Mouse (Mus musculus): Measurements from ENCODE around the gene Dock1. TPM values are rescaled to one million over a fixed set of nuclear protein-coding genes. Genes with fewer than 3 reads are reported as not detected.

The Dock1 gene
- total RNA-seq, 1 experiment from 2014 or later, result 201 TPM

DNA sequence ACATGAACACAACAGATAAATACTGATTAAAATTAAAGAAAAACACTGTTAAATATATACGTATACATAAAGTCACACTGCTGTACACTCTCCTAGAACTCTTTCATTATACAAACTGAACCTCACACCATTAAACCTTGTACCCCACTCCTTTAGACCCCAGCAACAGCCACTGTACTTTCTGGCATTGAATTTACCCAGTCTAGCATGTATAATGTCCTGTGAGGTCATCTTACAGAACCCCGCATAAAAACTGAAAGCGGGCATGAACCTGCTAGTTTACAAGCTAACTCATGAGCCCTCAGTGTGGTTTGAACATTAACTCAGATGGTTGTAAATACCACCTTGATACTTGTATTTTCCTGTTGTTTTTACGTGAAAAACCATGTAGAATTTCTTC lies 489.2 kb downstream of the Dock1 start:
- no peak for DNase-seq

DNA sequence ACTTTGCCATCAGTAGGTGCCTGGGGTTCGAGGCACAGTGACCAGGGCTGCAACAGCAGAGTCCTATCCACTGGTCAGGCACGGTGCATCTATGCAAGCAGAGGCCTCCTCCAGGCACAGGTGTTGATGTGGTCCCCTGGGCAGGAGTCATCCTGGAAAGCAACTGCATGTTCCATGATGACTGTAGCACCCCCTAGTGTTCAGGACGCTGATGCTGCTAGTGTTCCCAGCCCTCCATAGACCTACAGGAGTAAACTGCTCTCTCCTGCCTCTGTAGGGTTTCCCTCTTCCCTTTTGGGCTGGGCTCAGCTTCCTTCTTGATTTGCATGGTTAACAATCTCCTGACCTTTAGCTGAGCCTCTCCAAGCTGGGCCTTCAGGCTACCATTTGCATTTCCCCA lies 494.7 kb downstream of the Dock1 start:
- DNase-seq, result peak; percentile 42

- DNase-seq, result no peak
These were observed 499.5 kb downstream of the Dock1 start for GRCm38 (mm10) chr7:135169936-135170335.

- no peak for DNase-seq
These were observed 501.8 kb downstream of the Dock1 start for GRCm38 (mm10) chr7:135172219-135172618.

- DNase-seq, result no peak
These were observed 523.7 kb downstream of the Dock1 start for GRCm38 (mm10) chr7:135194190-135194589.

- DNase-seq, result no peak
These were observed 525.2 kb downstream of the Dock1 start for GRCm38 (mm10) chr7:135195631-135196030.

- no peak for DNase-seq
These were observed 526.4 kb downstream of the Dock1 start for GRCm38 (mm10) chr7:135196828-135197227.

DNA sequence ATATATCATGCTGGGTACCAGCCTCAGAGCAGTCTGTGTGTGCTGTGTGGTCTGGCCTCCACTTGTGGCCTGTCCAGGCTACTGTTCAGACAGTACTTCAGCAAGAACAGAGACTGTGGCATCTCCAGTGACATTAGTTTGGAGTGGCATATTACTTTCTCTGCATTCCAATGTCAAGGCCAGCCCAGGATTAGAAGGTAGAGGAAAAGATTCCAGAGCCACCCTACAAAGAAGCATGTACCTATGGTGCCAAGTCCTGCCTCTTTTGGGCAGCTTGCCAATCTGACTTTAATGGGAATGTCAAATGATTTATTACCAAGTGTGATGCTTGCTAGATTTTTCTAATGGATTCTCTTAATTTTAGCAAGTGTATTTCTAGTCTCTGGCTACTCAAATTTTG lies 533.5 kb downstream of the Dock1 start:
- DNase-seq, result peak; percentile 17

DNA sequence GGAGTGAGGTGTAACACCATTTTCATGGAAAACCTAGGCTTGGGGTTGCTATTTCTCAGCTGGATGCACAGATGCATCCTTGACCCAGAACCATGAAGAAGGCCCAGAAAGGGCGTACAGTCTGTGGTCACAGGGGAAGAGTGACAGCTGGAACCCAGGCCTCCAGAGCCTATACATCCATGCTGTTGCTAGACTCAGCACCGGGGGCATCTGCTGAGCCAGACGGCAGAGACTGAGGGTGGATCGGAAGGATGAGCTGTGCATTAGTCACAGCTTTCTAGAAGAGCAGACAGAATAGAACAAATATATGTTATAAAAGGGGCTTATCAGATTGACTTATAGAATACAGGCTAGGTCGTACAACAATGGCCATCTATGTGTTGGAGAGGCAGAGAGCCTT lies 534.7 kb downstream of the Dock1 start:
- no peak for DNase-seq

- DNase-seq, result no peak
These were observed 538.6 kb downstream of the Dock1 start for GRCm38 (mm10) chr7:135208947-135209567.

DNA sequence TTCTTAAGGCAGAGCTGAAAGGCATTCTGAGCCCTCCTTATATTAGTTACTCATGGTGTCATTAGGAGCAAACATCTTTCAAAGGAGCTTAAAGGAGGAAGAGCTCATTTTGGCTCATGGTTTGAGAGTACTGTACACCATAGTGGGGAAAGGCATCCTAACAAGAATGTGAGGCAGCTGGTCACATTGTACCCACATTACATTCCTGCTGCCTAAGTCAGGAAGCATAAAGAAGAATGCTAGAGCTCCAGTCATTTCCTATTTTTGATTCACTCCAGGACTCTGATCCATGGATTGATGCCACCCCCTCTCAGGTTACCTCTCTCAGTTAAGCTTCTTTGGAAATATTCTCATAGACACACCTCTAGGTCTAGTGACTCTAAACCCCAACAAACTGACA lies 539.8 kb downstream of the Dock1 start:
- no peak for DNase-seq

DNA sequence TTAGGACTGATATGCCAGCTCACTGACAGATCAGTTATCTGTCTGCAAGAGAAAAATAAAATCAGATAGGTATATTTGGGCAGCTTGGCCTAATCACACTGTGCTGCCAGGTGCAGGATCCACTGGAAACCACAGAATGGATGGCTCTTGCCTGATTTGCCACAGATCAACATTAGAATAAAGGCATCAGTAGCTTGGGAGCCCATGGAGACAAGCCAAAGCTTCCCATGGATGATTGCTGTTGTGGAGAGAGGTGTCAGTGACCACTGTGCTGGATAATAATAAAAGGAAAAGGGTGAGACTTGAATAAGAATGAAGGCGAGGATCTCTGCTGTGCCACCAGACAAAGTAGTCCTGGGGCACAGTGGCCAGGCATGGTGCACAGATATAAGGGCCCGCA lies 540.4 kb downstream of the Dock1 start:
- no peak for DNase-seq

DNA sequence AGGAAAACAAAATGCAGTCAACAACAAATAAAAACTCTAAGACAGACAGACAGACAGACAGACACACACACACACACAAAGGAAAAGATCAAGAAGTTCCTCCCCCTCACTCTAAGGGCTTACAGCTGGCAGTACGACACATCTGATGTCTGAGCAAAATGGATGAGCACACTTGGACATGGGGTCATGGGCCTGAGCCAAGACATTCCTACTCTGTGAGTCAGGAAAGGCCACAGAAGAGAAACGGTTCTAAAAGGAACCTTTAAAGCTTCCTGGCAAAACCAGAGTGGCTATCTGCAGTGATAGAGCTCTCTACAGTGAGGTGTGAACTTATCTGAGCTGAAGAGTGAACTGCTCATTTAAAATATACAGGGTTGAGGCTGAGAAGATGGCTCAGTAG lies 542.1 kb downstream of the Dock1 start:
- DNase-seq, result peak; percentile 76

DNA sequence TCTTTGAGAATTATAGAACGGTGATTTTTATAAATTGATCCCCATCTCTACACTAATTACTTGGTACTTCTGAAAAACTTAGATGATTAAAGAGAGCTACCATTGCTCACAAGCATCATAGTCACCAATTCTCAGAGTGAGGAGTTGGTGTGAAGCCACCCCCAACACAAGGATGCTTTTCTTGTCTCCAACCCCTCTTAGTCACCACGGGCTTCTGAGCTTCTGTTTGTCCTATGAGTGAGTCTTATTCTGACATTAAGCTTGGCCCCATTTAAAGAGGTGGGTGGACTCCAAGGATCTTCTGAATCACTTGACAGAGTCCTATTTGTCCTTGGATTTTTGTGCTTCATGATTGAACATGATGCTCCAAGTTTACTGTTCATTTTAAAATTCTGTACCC lies 551.0 kb downstream of the Dock1 start:
- DNase-seq, result no peak

Data from adrenal gland, postnatal 25 days (tissue).